Mouse (Mus musculus) limb, embryonic 13.5 days (tissue): ENCODE results near the gene Kcnk2. TPM values are rescaled to one million over a fixed set of nuclear protein-coding genes. Genes with fewer than 3 reads are reported as not detected.

Experiments used
- ATAC-seq: fragments of 200-750 bp; cut with Nextera tagmentation; 2 replicates; pipeline ENCODE4 v1.8.0; 2017; ENCODE audit warnings: low read depth, moderate number of reproducible peaks, moderate TSS enrichment; ENCODE audit not compliant: low FRiP score
- H3K27ac ChIP-seq: fragments of 300-500 bp; sonication (generic); 2 replicates; pipeline ENCODE4 v1.5.1; 2015; ENCODE audit warnings: inconsistent platforms, mild to moderate bottlenecking, moderate library complexity
- H3K27me3 ChIP-seq: fragments of 300-500 bp; sonication (generic); 2 replicates; pipeline ENCODE4 v1.6.1; 2015; ENCODE audit warnings: mild to moderate bottlenecking, inconsistent platforms
- H3K36me3 ChIP-seq: fragments of 300-500 bp; sonication (generic); 2 replicates; pipeline ENCODE4 v1.6.1; 2015; ENCODE audit warnings: inconsistent platforms, mild to moderate bottlenecking, moderate library complexity
- H3K4me1 ChIP-seq: fragments of 300-500 bp; sonication (generic); 2 replicates; pipeline ENCODE4 v1.6.1; 2015; ENCODE audit warnings: inconsistent platforms
- H3K4me2 ChIP-seq: fragments of 300-500 bp; sonication (generic); replicated peaks from 2 replicates; pipeline ENCODE4 v1.6.1; 2015; ENCODE audit warnings: inconsistent platforms, mild to moderate bottlenecking, moderate library complexity
- H3K4me3 ChIP-seq: fragments of 300-500 bp; sonication (generic); 2 replicates; pipeline ENCODE4 v1.5.1; 2015; ENCODE audit warnings: moderate library complexity, mild to moderate bottlenecking, inconsistent platforms
- H3K9ac ChIP-seq: fragments of 300-500 bp; sonication (generic); 2 replicates; pipeline ENCODE4 v1.6.1; 2015; ENCODE audit warnings: mild to moderate bottlenecking, inconsistent platforms
- H3K9me3 ChIP-seq: fragments of 300-500 bp; sonication (generic); 2 replicates; pipeline ENCODE4 v1.6.1; 2016; ENCODE audit warnings: inconsistent platforms
- WGBS: fragments of 180-500 bp; shearing (Covaris S2); methylation state at CpG from one replicate; pipeline ENCODE4 v1.1.7; 2015; 5-methylcytosine and 5-hydroxymethylcytosine counted together
- polyA plus RNA-seq: library from polyadenylated mRNA; unstranded; fragments of >200 nt; fragmentation: Nextera tagmentation; extraction: Ambion mirVana; gene quantifications from 2 replicates; pipeline ENCODE4 v1.2.1, GENCODE M21; 2015

Gene Kcnk2
- polyA plus RNA-seq, result 9.6 and 10.4 TPM in 2 replicates

DNA sequence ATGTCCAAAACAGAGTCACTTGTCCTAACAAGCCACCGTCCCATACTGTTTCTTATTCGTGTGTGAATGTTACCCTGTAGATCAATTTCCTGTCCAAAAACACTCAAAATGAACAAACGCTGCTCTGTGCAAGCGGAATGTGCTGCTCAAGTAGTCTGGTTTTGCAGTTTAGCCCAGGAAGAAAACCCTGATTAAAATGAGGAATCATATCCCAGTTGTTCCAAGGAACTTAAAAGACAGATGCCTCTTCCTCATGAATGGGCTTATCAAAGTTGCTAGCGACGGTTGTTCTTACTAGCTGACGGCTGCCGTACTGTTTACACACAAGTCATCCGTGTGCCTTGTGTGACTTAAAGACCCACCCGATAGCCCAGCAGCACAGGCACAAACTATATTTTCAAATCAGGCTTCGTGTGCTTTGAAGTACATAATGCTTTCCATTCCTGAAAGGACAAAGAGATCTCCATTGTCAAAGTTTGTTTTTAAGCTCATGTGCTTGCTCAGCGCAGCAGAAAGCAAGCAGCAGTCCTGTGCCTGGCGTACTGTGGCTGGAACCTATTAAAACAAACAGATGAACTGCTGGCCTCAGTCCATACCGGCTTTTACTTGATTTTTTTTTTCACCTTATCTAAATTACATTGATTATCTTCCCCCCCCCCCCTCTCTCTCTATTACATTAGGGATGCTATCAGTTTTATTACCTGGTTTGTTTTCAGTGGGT lies at the start of gene Kcnk2:
Gene Kcnk2, minus strand, starts transcription at position 51 of the 721 bp plus-strand sequence.
- Histone ChIP-seq H3K4me1 (peaks cover 26% of the 10 kb centered on the region), H3K27ac (peak within 1 kb of the TSS; percentile 44; the same call in 1 of the 2 replicates), H3K4me3 (peak within 1 kb of the TSS; percentile 25), H3K9ac (peak within 1 kb of the TSS; percentile 48; the same call in 1 of the 2 replicates), H3K4me2 (peak within 1 kb of the TSS; percentile 54), H3K27me3 (no peaks in the 10 kb centered on the region; the same call in 1 of the 2 replicates), H3K36me3 (no peaks in the 10 kb centered on the region), H3K9me3 (no peaks in the 10 kb centered on the region)
- no peak for ATAC-seq
- WGBS, result 14% methylated on average over 14 of the region's 14 CpGs

DNA sequence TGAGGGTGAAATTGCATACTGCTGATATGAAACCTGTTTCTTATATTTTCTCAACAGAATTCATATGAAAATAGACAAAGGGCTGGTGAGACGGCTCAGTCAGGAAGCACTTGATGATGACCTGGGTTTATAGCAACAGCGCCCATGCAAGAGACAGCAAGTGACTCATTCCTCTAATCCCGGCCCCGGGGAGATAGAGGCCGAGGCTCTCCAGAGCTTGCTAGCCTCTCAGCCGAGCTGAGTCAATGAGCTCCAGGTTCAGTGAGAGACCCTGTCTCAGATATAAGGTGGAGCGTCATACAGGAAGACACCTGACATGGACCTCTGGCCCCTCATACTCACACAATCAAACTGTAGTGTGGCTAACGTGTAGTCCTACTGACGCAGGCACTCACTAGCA lies 38.7 kb upstream of the Kcnk2 start:
- no peaks in the 10 kb centered on the region for H3K9me3 ChIP-seq
- H3K4me3 ChIP-seq, result no peak overlapping the region
- ATAC-seq, result no peak
- no peak overlapping the region for H3K4me2 ChIP-seq
- H3K4me1 ChIP-seq, result no peaks in the 10 kb centered on the region
- 84% methylated on average over 9 of the region's 9 CpGs for WGBS
- no peak overlapping the region for H3K9ac ChIP-seq
- H3K27me3 ChIP-seq, result no peaks in the 10 kb centered on the region
- no peaks in the 10 kb centered on the region for H3K36me3 ChIP-seq
- no peak overlapping the region for H3K27ac ChIP-seq

DNA sequence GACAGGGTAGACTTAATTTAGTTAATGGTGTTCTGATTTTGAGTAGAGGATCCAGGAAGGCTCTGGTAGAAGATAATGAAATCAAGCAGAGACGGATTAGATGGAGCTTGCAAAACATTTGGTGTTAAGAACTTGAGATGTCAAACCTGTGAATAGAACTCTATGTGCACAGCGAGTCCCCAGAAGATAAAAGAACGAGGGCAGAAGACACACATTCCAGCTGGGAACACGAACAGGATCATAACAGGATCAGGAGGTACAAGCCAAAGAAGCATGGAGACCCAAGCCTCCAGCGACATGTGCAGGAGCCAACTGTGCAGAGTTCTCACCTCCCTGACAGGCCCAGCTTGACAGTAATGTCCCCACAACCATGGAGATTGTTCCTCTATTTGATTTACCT lies 35.1 kb upstream of the Kcnk2 start:
- no peak overlapping the region for H3K4me2 ChIP-seq
- ATAC-seq, result no peak
- H3K4me3 ChIP-seq, result no peak overlapping the region
- no peaks in the 10 kb centered on the region for H3K27me3 ChIP-seq
- no peak overlapping the region for H3K27ac ChIP-seq
- no peaks in the 10 kb centered on the region for H3K36me3 ChIP-seq
- 84% methylated on average over 5 of the region's 5 CpGs for WGBS
- no peaks in the 10 kb centered on the region for H3K4me1 ChIP-seq
- no peaks in the 10 kb centered on the region for H3K9me3 ChIP-seq
- no peak overlapping the region for H3K9ac ChIP-seq

DNA sequence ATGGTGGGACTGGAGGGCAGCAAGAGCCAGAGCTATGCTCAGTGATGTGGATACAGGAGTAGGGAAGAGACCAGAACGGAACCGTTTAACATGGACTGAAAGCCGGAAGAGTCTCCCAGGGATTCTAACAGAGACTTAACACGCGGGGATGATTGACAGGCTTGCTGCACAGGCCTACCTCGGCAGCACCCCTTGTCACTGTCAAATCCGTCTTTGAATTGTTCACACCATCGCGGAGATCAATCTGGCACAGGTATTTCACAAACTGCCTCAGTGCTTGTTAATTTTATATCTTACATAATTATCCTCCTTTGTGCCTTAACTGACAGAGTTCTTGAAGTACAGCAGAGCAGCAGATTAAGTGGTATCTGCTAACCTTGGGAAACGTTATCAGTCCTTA lies 33.4 kb upstream of the Kcnk2 start:
- Histone ChIP-seq H3K36me3 (no peaks in the 10 kb centered on the region), H3K4me2 (no peak overlapping the region), H3K27me3 (no peaks in the 10 kb centered on the region), H3K4me1 (peaks cover 2% of the 10 kb centered on the region; the same call in 1 of the 2 replicates), H3K9ac (no peak overlapping the region), H3K27ac (no peak overlapping the region), H3K9me3 (no peaks in the 10 kb centered on the region), H3K4me3 (no peak overlapping the region)
- WGBS, result 86% methylated on average over 10 of the region's 10 CpGs
- ATAC-seq, result no peak

DNA sequence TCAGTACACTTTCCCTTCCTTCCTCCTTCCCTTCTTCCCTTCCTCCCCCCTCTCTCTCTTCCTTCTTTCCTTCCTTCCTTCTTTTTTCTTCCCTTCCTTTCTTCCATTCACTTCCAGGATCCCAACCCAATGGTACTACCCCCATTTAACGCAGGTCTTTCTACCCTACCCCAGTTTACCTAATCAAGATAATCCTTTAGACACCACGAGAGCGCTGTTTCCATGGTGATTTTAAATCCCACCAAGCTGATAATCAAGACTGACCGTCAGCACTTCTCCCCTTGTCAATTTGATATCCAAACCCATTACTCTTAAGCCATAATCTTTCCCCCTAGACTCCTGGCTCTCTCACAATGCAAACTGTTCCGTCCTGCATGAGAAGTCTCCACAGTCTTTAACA lies 29.4 kb upstream of the Kcnk2 start:
- Histone ChIP-seq H3K4me3 (no peak overlapping the region), H3K36me3 (no peaks in the 10 kb centered on the region), H3K9ac (no peak overlapping the region), H3K4me1 (peaks cover 11% of the 10 kb centered on the region), H3K9me3 (no peaks in the 10 kb centered on the region), H3K4me2 (no peak overlapping the region), H3K27ac (no peak overlapping the region), H3K27me3 (no peaks in the 10 kb centered on the region)
- ATAC-seq, result no peak
- 42% methylated on average over 5 of the region's 5 CpGs for WGBS

DNA sequence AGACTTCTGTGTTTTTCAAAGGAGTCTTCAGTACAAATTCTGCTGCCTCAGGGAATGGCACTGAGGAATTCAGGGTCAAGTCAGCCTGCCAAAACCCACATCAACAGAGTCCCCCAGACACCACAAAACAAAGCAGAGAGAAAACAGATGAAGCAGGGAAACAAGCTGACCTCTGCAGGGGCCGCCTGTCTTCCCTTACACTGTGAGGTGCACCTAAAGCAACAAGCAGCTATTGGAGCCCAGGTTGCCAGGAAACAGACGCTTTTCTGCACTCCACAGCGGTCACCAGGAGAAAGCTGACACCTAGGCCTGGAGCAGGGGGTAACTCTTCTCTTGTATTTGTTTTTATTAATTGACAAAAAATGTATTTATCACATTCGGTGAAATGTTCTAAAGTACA lies 28.5 kb upstream of the Kcnk2 start:
- Histone ChIP-seq H3K9me3 (no peaks in the 10 kb centered on the region), H3K36me3 (no peaks in the 10 kb centered on the region), H3K4me2 (no peak overlapping the region), H3K27ac (no peak overlapping the region), H3K4me1 (peaks cover 11% of the 10 kb centered on the region), H3K27me3 (no peaks in the 10 kb centered on the region), H3K9ac (no peak overlapping the region), H3K4me3 (no peak overlapping the region)
- ATAC-seq, result no peak
- WGBS, result 23% methylated on average over 4 of the region's 4 CpGs

DNA sequence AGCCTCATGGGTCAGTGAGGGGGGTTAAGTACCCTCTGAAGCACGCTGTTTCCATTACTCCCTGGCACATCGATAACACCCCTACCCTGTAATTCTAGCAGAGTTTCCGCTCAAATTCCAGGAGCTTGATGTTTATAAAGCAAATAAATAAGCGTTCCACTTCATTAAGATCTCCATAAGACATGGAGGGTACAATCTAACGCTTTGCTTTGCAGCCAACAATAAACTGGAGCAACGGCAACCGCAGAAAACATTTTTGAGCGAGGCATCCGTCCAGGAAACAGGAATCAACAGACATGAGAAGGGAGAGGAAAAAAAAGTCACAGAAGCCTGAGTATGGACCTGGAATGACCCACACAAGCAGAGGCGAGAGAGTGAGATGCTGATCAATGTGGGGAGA lies 27.5 kb upstream of the Kcnk2 start:
- no peak overlapping the region for H3K9ac ChIP-seq
- peaks cover 11% of the 10 kb centered on the region for H3K4me1 ChIP-seq
- H3K9me3 ChIP-seq, result no peaks in the 10 kb centered on the region
- no peak overlapping the region for H3K4me3 ChIP-seq
- H3K27me3 ChIP-seq, result no peaks in the 10 kb centered on the region
- ATAC-seq, result no peak
- H3K4me2 ChIP-seq, result no peak overlapping the region
- no peak overlapping the region for H3K27ac ChIP-seq
- no peaks in the 10 kb centered on the region for H3K36me3 ChIP-seq
- WGBS, result 58% methylated on average over 10 of the region's 10 CpGs

DNA sequence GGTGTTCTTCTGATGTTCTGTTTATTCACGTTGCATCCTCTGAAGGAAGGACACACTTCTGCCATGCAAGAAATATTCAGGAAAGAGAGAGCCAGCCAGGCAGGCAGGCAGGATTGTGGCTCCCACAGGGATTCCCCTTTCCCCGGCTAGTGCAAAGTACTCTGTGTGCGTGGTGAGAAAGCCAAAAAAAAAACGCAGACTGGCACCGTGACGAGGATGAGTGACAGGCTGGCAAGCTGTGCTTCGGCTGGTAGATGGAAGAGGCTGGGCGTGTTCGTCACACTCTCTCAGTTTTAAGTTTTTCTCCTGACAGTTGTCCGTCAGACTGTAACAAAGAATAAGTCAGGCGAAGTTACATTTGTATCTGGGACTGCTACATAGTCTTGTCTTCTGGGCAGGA lies 24.2 kb upstream of the Kcnk2 start:
- H3K4me3 ChIP-seq, result no peak overlapping the region
- H3K9ac ChIP-seq, result no peak overlapping the region
- H3K4me1 ChIP-seq, result peaks cover 11% of the 10 kb centered on the region
- no peaks in the 10 kb centered on the region for H3K9me3 ChIP-seq
- no peak for ATAC-seq
- H3K4me2 ChIP-seq, result no peak overlapping the region
- H3K36me3 ChIP-seq, result no peaks in the 10 kb centered on the region
- H3K27me3 ChIP-seq, result no peaks in the 10 kb centered on the region
- no peak overlapping the region for H3K27ac ChIP-seq
- WGBS, result 84% methylated on average over 11 of the region's 11 CpGs

DNA sequence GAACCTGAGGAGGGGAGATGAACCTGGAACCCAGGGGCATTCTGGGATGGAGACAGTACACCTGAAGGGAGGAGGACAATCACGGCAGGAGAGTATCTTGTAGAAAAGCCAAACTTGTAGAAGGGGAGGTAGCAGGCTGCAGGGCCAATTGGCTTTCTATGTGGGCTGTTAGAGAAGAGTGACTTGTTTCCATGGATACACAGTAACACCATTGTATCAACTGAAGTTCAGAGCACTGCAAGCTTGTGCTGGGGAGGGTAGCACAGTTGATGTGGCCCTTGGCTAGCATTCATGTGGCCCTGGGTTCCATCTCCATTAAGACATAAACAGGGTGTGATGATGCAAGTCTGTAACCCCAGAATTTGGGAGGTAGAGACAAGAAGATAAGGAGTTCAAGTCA lies 17.8 kb upstream of the Kcnk2 start:
- no peak for ATAC-seq
- no peaks in the 10 kb centered on the region for H3K9me3 ChIP-seq
- 64% methylated on average over 1 of the region's 1 CpGs for WGBS
- no peaks in the 10 kb centered on the region for H3K4me1 ChIP-seq
- no peaks in the 10 kb centered on the region for H3K36me3 ChIP-seq
- no peak overlapping the region for H3K9ac ChIP-seq
- no peak overlapping the region for H3K4me2 ChIP-seq
- H3K27me3 ChIP-seq, result no peaks in the 10 kb centered on the region
- H3K27ac ChIP-seq, result no peak overlapping the region
- no peak overlapping the region for H3K4me3 ChIP-seq

DNA sequence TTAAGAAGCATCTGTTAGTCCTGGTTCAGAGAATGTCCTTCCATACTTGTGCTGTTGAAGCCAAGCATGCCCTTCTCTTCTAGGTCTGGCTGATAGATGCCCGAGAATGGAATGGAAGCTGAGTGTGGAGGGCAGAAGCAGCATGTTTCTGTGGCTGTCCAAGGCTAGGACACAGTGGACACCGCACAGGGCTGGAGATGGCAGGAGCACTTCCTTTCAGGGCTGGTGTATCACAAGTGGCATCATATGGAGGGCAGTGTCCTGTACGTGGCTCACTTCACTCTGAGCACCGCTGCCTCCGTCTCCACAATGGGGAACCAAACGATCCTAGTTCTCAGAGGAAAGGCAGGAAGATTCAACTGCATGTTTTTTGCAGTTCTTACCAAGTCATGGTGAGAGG lies 7.8 kb upstream of the Kcnk2 start:
- H3K4me3 ChIP-seq, result no peak overlapping the region
- H3K27ac ChIP-seq, result no peak overlapping the region
- H3K36me3 ChIP-seq, result no peaks in the 10 kb centered on the region
- H3K4me2 ChIP-seq, result no peak overlapping the region
- no peaks in the 10 kb centered on the region for H3K9me3 ChIP-seq
- WGBS, result 93% methylated on average over 6 of the region's 6 CpGs
- no peak for ATAC-seq
- H3K9ac ChIP-seq, result no peak overlapping the region
- H3K4me1 ChIP-seq, result 0 out of 2 replicates have a peak, but pooled peaks cover 3% of the 10 kb centered on the region
- H3K27me3 ChIP-seq, result no peaks in the 10 kb centered on the region

DNA sequence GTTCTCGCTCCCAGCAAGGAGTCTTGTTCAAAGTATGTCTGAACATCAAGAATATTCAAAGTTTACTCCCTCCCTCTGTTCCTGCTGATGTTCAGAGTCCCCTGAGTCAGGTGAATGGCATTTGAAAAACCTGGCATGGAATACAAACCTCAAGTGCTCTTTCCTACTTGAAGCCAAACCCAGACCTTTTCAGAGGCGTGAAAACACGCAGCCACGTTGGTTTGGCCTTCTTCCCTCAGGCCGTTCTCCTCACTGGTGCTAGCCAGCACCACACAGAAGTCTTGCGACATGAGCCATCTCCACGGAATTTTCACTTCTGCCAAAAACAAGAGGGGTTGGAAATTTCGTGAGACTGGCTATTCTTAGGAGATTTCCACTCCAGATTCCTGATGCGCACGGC lies 3.1 kb upstream of the Kcnk2 start:
- Histone ChIP-seq H3K4me1 (peaks cover 26% of the 10 kb centered on the region), H3K36me3 (no peaks in the 10 kb centered on the region), H3K9me3 (no peaks in the 10 kb centered on the region), H3K27me3 (no peaks in the 10 kb centered on the region; the same call in 1 of the 2 replicates), H3K4me2 (no peak overlapping the region), H3K27ac (no peak overlapping the region), H3K4me3 (no peak overlapping the region), H3K9ac (no peak overlapping the region)
- ATAC-seq, result no peak
- 67% methylated on average over 10 of the region's 10 CpGs for WGBS

DNA sequence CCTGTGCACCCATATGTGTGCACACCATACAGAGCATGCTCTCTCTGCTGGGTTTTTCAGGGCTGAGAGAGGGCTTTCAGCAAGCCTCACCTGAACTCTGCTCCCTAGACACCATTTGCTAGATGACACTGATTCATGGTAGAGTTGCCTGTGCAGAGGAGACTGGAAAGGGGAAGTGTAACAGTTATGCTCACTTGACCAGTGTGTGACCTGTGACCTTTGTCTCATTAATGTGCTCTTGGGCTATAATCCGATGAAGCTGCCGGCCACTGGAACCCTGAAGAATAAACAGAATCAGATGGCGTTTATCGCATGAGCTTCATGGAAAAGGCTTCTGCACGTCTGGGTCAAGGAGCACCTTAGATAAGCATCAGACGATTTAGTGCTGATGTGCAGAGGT lies 1.5 kb upstream of the Kcnk2 start:
- H3K4me3 ChIP-seq, result no peak overlapping the region
- no peak overlapping the region for H3K27ac ChIP-seq
- H3K4me2 ChIP-seq, result no peak overlapping the region
- no peaks in the 10 kb centered on the region for H3K36me3 ChIP-seq
- no peak for ATAC-seq
- no peaks in the 10 kb centered on the region; the same call in 1 of the 2 replicates for H3K27me3 ChIP-seq
- H3K9ac ChIP-seq, result no peak overlapping the region
- WGBS, result 23% methylated on average over 6 of the region's 6 CpGs
- H3K9me3 ChIP-seq, result no peaks in the 10 kb centered on the region
- H3K4me1 ChIP-seq, result peaks cover 26% of the 10 kb centered on the region

DNA sequence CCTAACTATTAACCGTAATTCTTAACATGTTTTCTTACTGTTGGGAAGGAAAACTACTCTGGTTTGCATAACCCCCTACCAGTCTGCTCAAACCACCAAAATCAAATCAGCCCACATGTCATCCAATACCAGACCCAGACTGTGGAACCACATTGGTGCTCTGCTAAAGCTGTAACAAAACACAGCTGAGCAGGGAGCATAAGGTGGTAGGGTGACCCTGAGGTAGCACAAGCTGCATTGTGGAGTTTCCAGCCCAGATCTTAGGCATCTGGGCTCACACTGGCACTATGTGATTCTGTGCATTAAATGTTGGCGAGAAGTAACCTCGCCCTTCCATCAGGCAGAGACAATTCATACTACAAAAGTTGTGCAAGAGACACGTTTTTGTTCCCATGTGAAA lies 1.1 kb upstream of the Kcnk2 start:
- Histone ChIP-seq H3K27me3 (no peaks in the 10 kb centered on the region; the same call in 1 of the 2 replicates), H3K36me3 (no peaks in the 10 kb centered on the region), H3K4me2 (peak overlapping the region; percentile 54; the same call in 1 of the 2 replicates), H3K9me3 (no peaks in the 10 kb centered on the region), H3K4me3 (no peak overlapping the region), H3K27ac (no peak overlapping the region; the same call in 1 of the 2 replicates), H3K9ac (no peak overlapping the region), H3K4me1 (peaks cover 26% of the 10 kb centered on the region)
- WGBS, result 43% methylated on average over 4 of the region's 4 CpGs
- ATAC-seq, result no peak
